Mouse (Mus musculus): ENCODE data around the gene Arhgap32. TPM values are rescaled to one million over a fixed set of nuclear protein-coding genes. Genes with fewer than 3 reads are reported as not detected.
A peak's percentile ranks its signal among the peaks of the same experiment; 100 is the strongest.
"Not testable (repeated sequence)": the region's sequence is repeated elsewhere in the genome, so short reads cannot be mapped to it uniquely, and the experiment has no call there.

The Arhgap32 gene
- total and polyA plus RNA-seq, 3 experiments: 0.06 to 0.15 TPM; not detected in 1

DNA sequence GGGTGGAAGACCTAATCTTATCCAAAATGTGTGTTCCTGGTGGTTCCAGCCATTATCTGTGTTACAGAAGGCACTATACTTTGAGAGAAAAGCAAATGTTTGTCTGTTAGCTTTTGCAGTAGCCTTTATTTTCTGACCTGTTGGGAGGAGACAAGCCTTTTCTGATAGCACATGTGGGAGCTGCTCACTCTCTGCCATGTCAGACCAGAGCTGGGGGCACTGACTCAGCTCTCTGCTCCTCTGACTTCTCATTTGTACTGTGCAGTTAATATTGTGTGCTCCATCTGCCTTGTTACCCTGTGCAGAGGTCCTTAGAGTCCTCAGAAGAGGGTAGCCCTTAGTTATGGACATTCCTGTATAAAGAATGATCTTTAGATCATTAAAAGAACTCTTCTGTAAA, 2.5 kb downstream of the Arhgap32 start:
- Histone ChIP-seq H3K9me3 (replicated peaks; ENCODE audit: insufficient read depth, low read length) (no peaks in the 10 kb centered on the region), H3K79me2 (ENCODE audit: control insufficient read depth, insufficient read depth, low read length, poor library complexity) (no peaks in the 10 kb centered on the region), H3K4me3 (ENCODE audit: control insufficient read depth in 1 of 2, insufficient read depth in 1 of 2, low read depth in 2 of 2, low read length in 2 of 2) (no peak overlapping the region), H3K36me3 (ENCODE audit: control insufficient read depth in 1 of 2, insufficient read depth in 2 of 2, low read length in 2 of 2) (no peaks in the 10 kb centered on the region), H3K4me1 (ENCODE audit: control insufficient read depth in 1 of 2, insufficient read depth in 2 of 2, low read length in 2 of 2) (no peaks in the 10 kb centered on the region), H3K27me3 (ENCODE audit: control insufficient read depth in 1 of 2, insufficient read depth in 2 of 2, low read length in 2 of 2) (no peaks in the 10 kb centered on the region; a peak in 1 of 4 replicates), H3K27ac (ENCODE audit: control insufficient read depth, low read depth, low read length) (no peak overlapping the region), H3K9ac (ENCODE audit: control insufficient read depth, low read depth, low read length, poor library complexity, severe bottlenecking) (no peak overlapping the region)
- TF ChIP-seq POLR2A (IDR thresholded peaks at IDR 0.05; ENCODE audit: control insufficient read depth in 1 of 2, insufficient read depth in 1 of 2, low read depth in 1 of 2, low read length in 2 of 2, poor library complexity in 1 of 2) (no peak), UBTF (IDR thresholded peaks at IDR 0.05; ENCODE audit: borderline replicate concordance, insufficient read depth, low read depth, low read length) (no peak), ETS1 (IDR thresholded peaks at IDR 0.05; ENCODE audit: low read depth, low read length) (no peak), USF1 (IDR thresholded peaks at IDR 0.05; ENCODE audit: low read depth, low read length) (no peak), CHD2 (IDR thresholded peaks at IDR 0.05; ENCODE audit: low read length) (no peak), TBP (IDR thresholded peaks at IDR 0.05; ENCODE audit: low read depth, low read length) (no peak), NELFE (IDR thresholded peaks at IDR 0.05; ENCODE audit: low read depth, low read length) (no peak), MYC (IDR thresholded peaks at IDR 0.05; ENCODE audit: low read depth, low read length) (no peak), ZNF384 (IDR thresholded peaks at IDR 0.05; ENCODE audit: low read depth, low read length) (no peak), CHD1 (IDR thresholded peaks at IDR 0.05; ENCODE audit: low read depth, low read length) (no peak), KAT2A (conservative IDR thresholded peaks at IDR 0.05; ENCODE audit: low read depth, low read length) (no peak)
- DNase-seq (ENCODE audit: low read depth, low spot score): peak; percentile 14

GRCm38 (mm10) chr9:32119586-32119985, 3.6 kb downstream of the Arhgap32 start:
- Histone ChIP-seq H3K27ac (ENCODE audit: control insufficient read depth, low read depth, low read length) (no peak overlapping the region), H3K36me3 (ENCODE audit: control insufficient read depth in 1 of 2, insufficient read depth in 2 of 2, low read length in 2 of 2) (no peaks in the 10 kb centered on the region), H3K27me3 (ENCODE audit: control insufficient read depth in 1 of 2, insufficient read depth in 2 of 2, low read length in 2 of 2) (no peaks in the 10 kb centered on the region), H3K9ac (ENCODE audit: control insufficient read depth, low read depth, low read length, poor library complexity, severe bottlenecking) (no peak overlapping the region), H3K4me1 (ENCODE audit: control insufficient read depth in 1 of 2, insufficient read depth in 2 of 2, low read length in 2 of 2) (no peaks in the 10 kb centered on the region), H3K79me2 (ENCODE audit: control insufficient read depth, insufficient read depth, low read length, poor library complexity) (no peaks in the 10 kb centered on the region), H3K9me3 (replicated peaks; ENCODE audit: insufficient read depth, low read length) (no peaks in the 10 kb centered on the region), H3K4me3 (ENCODE audit: control insufficient read depth in 1 of 2, insufficient read depth in 1 of 2, low read depth in 2 of 2, low read length in 2 of 2) (no peak overlapping the region)
- TF ChIP-seq MXI1 (IDR thresholded peaks at IDR 0.05; ENCODE audit: low read depth, low read length) (no peak), RAD21 (IDR thresholded peaks at IDR 0.05; ENCODE audit: low read depth, low read length) (no peak), RCOR1 (IDR thresholded peaks at IDR 0.05; ENCODE audit: low read depth, low read length) (no peak), EP300 (IDR thresholded peaks at IDR 0.05; ENCODE audit: low read depth in 1 of 2, low read length in 2 of 2) (no peak)
- no peak for DNase-seq (ENCODE audit: low read depth, low spot score)

DNA sequence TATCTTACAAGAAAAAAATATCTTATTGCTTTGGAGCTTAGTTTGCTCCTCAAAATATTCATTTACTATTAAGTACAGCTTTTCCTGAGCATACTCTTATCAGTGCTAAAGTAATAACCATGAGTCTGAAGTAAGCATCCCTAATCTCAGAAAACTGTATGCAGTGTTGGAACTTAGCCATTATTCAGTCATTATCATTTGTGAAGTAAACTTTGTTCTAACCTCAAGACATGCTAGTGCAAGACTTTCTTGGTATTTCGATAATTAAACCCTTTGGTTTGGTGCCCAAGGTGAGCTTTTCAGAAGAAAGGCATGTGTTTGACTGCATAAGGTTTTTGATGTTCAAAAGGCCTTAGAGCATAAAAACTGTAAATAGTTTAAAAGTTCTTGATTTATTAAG, 4.2 kb downstream of the Arhgap32 start:
- H3K4me3 ChIP-seq (ENCODE audit: control insufficient read depth in 1 of 2, insufficient read depth in 1 of 2, low read depth in 2 of 2, low read length in 2 of 2): no peak overlapping the region
- H3K27me3 ChIP-seq (ENCODE audit: control insufficient read depth in 1 of 2, insufficient read depth in 2 of 2, low read length in 2 of 2): no peaks in the 10 kb centered on the region; a peak in 1 of 4 replicates
- H3K36me3 ChIP-seq (ENCODE audit: control insufficient read depth in 1 of 2, insufficient read depth in 2 of 2, low read length in 2 of 2): no peaks in the 10 kb centered on the region
- H3K79me2 ChIP-seq (ENCODE audit: control insufficient read depth, insufficient read depth, low read length, poor library complexity): no peaks in the 10 kb centered on the region
- no peaks in the 10 kb centered on the region for H3K9me3 ChIP-seq (replicated peaks; ENCODE audit: insufficient read depth, low read length)
- H3K4me1 ChIP-seq (ENCODE audit: control insufficient read depth in 1 of 2, insufficient read depth in 2 of 2, low read length in 2 of 2): no peaks in the 10 kb centered on the region
- TF ChIP-seq TCF12 (IDR thresholded peaks at IDR 0.05; ENCODE audit: low read depth, low read length) (peak; percentile 27; the same call in 1 of the 2 replicates), JUND (IDR thresholded peaks at IDR 0.05; ENCODE audit: low read depth, low read length) (no peak), SIN3A (IDR thresholded peaks at IDR 0.05; ENCODE audit: low read length) (no peak), BHLHE40 (IDR thresholded peaks at IDR 0.05; ENCODE audit: borderline replicate concordance, low read depth, low read length) (no peak), EP300 (IDR thresholded peaks at IDR 0.05; ENCODE audit: low read depth in 1 of 2, low read length in 2 of 2) (peak in 1 of 2 experiments; percentile 34; a peak in 1 of 4 replicates), GATA1 (IDR thresholded peaks at IDR 0.05; ENCODE audit: low read depth, low read length) (peak; percentile 40; the same call in 1 of the 2 replicates)
- H3K27ac ChIP-seq (ENCODE audit: control insufficient read depth, low read depth, low read length): no peak overlapping the region
- DNase-seq (ENCODE audit: low read depth, low spot score): peak; percentile 38
- H3K9ac ChIP-seq (ENCODE audit: control insufficient read depth, low read depth, low read length, poor library complexity, severe bottlenecking): no peak overlapping the region

DNA sequence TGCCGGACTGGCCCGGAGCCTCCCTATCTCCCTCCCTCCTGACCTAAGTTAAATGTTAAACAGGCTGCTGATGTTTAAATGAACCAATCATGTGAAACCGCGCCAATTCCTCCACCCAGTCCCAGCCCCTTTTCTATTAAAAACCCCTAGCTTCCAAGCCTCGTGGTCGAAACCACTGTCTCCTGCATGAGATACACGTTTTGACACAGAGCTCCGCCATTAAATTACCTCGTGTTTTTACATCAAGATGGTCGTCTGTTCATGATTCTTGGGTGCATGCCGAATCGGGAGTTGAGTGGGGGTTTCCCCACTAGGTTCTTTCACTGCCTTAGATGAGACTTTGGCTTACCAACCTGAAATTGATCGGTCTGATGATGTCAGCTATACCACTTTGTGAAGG, 5.3 kb downstream of the Arhgap32 start:
- H3K27ac ChIP-seq (ENCODE audit: control insufficient read depth, low read depth, low read length); H3K27me3 ChIP-seq (ENCODE audit: control insufficient read depth in 1 of 2, insufficient read depth in 2 of 2, low read length in 2 of 2); H3K4me3 ChIP-seq (ENCODE audit: control insufficient read depth in 1 of 2, insufficient read depth in 1 of 2, low read depth in 2 of 2, low read length in 2 of 2); H3K9ac ChIP-seq (ENCODE audit: control insufficient read depth, low read depth, low read length, poor library complexity, severe bottlenecking); DNase-seq (ENCODE audit: low read depth, low spot score); H3K79me2 ChIP-seq (ENCODE audit: control insufficient read depth, insufficient read depth, low read length, poor library complexity); H3K36me3 ChIP-seq (ENCODE audit: control insufficient read depth in 1 of 2, insufficient read depth in 2 of 2, low read length in 2 of 2); H3K9me3 ChIP-seq (replicated peaks; ENCODE audit: insufficient read depth, low read length); H3K4me1 ChIP-seq (ENCODE audit: control insufficient read depth in 1 of 2, insufficient read depth in 2 of 2, low read length in 2 of 2): not testable (repeated sequence)
